Mouse (Mus musculus) kidney, adult 2 months (tissue): ENCODE measurements around the gene Traf1.

Experiments used
- CTCF ChIP-seq: fragments of 200-500 bp; conservative IDR thresholded peaks from 2 replicates; pipeline ENCODE4 v1.5.1; 2011; ENCODE audit warnings: low read depth, mild to moderate bottlenecking, control low read depth, low read length, moderate library complexity, mixed read lengths; ENCODE audit not compliant: insufficient read depth, insufficient read length
- POLR2A ChIP-seq: fragments of 200-500 bp; IDR thresholded peaks from one replicate; pipeline ENCODE4 v1.6.1; 2011; ENCODE audit warnings: low read depth, low read length, control low read depth

- peak; percentile 84 for TF ChIP-seq CTCF
- no peak for TF ChIP-seq POLR2A
These were observed 8.6 kb upstream of the Traf1 start for GRCm38 (mm10) chr2:34970092-34970750.
